11 mouse cellular contexts compared by ENCODE assay signal in the genomic region with DNA sequence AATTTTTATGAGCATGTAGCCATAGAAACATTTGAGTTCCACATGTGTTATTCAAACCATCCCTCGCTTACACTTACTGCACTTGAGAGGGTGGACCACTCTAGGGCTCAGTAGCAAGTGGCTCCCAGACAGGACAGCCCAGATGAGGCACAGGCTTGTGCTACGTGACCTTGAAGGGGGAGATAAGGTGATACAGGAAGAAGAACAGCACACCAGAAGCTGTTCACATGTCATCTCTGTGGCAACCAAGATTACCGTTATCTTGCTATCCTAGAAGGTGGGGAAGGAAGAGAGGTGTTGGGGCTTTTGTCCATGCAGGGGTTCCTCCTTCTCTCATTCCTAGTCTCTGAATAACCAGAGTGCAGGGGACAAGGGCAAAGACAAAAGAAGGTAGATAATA. TPM values are rescaled to one million over a fixed set of nuclear protein-coding genes. Genes with fewer than 3 reads are reported as not detected.
DNase-seq lines count a peak whose midpoint lies in the region; ATAC-seq and TF ChIP-seq lines count a peak whose summit lies in the region.
"Had no signal": no experiment of that assay in that cellular context is flagged by ENCODE, and none has a peak within 500 bp of the region (broad histone marks: within the 10 kb centered on the region; RNA-seq: fewer than 3 reads in every experiment).

No protein-coding gene starts in this region.

- peak overlapping the region; percentile 79 for H3K27ac ChIP-seq in forebrain, postnatal 0 days (ENCODE audit: low read depth, low read length)
- H3K27ac ChIP-seq in forebrain, embryonic 11.5 days (ENCODE audit: low read depth, low read length): no peak overlapping the region; the same call in 1 of the 2 replicates
- H3K27ac ChIP-seq in left cerebral cortex, adult 2 months: peak overlapping the region; percentile 96
- 0 out of 2 replicates have a peak overlapping the region, but pooled peaks have one; percentile 34 for H3K27ac ChIP-seq in embryonic facial prominence, embryonic 15.5 days (replicated peaks)
- peak overlapping the region; percentile 96 for H3K27ac ChIP-seq in liver, embryonic 16.5 days (ENCODE audit: low read length)
- H3K27ac ChIP-seq: kidney, postnatal 0 days had no signal

- peaks cover 14% of the 10 kb centered on the region for H3K4me1 ChIP-seq in forebrain, postnatal 0 days (ENCODE audit: insufficient read depth)
- H3K4me1 ChIP-seq in forebrain, embryonic 11.5 days (replicated peaks; ENCODE audit: control insufficient read depth, insufficient read depth, low read length): no peaks in the 10 kb centered on the region
- H3K4me1 ChIP-seq in embryonic facial prominence, embryonic 15.5 days: peaks cover 38% of the 10 kb centered on the region
- H3K4me1 ChIP-seq in liver, embryonic 16.5 days (ENCODE audit: control insufficient read depth, low read depth, low read length): peaks cover 67% of the 10 kb centered on the region

- no peak overlapping the region for H3K4me3 ChIP-seq in forebrain, postnatal 0 days (ENCODE audit: low read depth, low read length)
- H3K4me3 ChIP-seq in forebrain, embryonic 11.5 days (ENCODE audit: low read depth, low read length): no peak overlapping the region
- H3K4me3 ChIP-seq in left cerebral cortex, adult 2 months: no peak overlapping the region
- H3K4me3 ChIP-seq in embryonic facial prominence, embryonic 15.5 days (replicated peaks): no peak overlapping the region
- peak overlapping the region; percentile 5; the same call in 1 of the 2 replicates for H3K4me3 ChIP-seq in liver, embryonic 16.5 days (ENCODE audit: low read depth, low read length)

- H3K4me2 ChIP-seq in forebrain, postnatal 0 days (ENCODE audit: low read depth): no peak overlapping the region
- H3K4me2 ChIP-seq in forebrain, embryonic 11.5 days (ENCODE audit: low read depth, low read length, severe bottlenecking): no peak overlapping the region
- no peak overlapping the region for H3K4me2 ChIP-seq in embryonic facial prominence, embryonic 15.5 days (replicated peaks)
- H3K4me2 ChIP-seq in liver, embryonic 16.5 days (ENCODE audit: low read depth, low read length): peak overlapping the region; percentile 51

- no peak overlapping the region for H3K9ac ChIP-seq in forebrain, postnatal 0 days
- no peak overlapping the region for H3K9ac ChIP-seq in forebrain, embryonic 11.5 days (ENCODE audit: low read length)
- H3K9ac ChIP-seq in embryonic facial prominence, embryonic 15.5 days: no peak overlapping the region
- H3K9ac ChIP-seq in liver, embryonic 16.5 days (ENCODE audit: low read depth, low read length): peak overlapping the region; percentile 58

- no peak for DNase-seq in forebrain, postnatal 0 days
- no peak for DNase-seq in forebrain, embryonic 11.5 days (ENCODE audit: low spot score)
- no peak for DNase-seq in left cerebral cortex, adult 2 months (ENCODE audit: extremely low spot score in 1 of 2, low spot score in 2 of 2)
- DNase-seq in left cerebral cortex, postnatal 36 days (ENCODE audit: low spot score in 2 of 2): no peak
- DNase-seq in layer of hippocampus, postnatal 36 days: no peak
- DNase-seq: gastrocnemius, postnatal 10 days; left cerebral cortex, postnatal 4 days had no signal

- no peaks in the 10 kb centered on the region for H3K36me3 ChIP-seq in forebrain, postnatal 0 days (ENCODE audit: insufficient read depth)
- no peaks in the 10 kb centered on the region for H3K36me3 ChIP-seq in forebrain, embryonic 11.5 days (ENCODE audit: control insufficient read depth, insufficient read depth, low read length)
- H3K36me3 ChIP-seq in embryonic facial prominence, embryonic 15.5 days: no peaks in the 10 kb centered on the region
- H3K36me3 ChIP-seq in liver, embryonic 16.5 days (ENCODE audit: control insufficient read depth, insufficient read depth): no peaks in the 10 kb centered on the region; the same call in 1 of the 2 replicates

- TF ChIP-seq CTCF in forebrain, postnatal 0 days (IDR thresholded peaks at IDR 0.05; ENCODE audit: low read depth): no peak
- no peak for TF ChIP-seq CTCF in left cerebral cortex, adult 2 months (IDR thresholded peaks at IDR 0.05)

- no peaks in the 10 kb centered on the region for H3K9me3 ChIP-seq in forebrain, postnatal 0 days (ENCODE audit: low read length)
- H3K9me3 ChIP-seq in forebrain, embryonic 11.5 days (ENCODE audit: control insufficient read depth, low read length): no peaks in the 10 kb centered on the region
- H3K9me3 ChIP-seq in embryonic facial prominence, embryonic 15.5 days (replicated peaks): no peaks in the 10 kb centered on the region
- H3K9me3 ChIP-seq in liver, embryonic 16.5 days (replicated peaks; ENCODE audit: control insufficient read depth, low read length): no peaks in the 10 kb centered on the region

- intact Hi-C loops in left cerebral cortex, adult 2 months (cut with DNase I): loop anchor here (1.0 to 5.0 kb wide), 3 partner anchors 33 to 73 kb away; no protein-coding TSS in a partner anchor
- intact Hi-C loops in left cerebral cortex, postnatal 36 days (cut with DNase I): loop anchor here (2.0 to 5.0 kb wide), 3 partner anchors 31 to 73 kb away; no protein-coding TSS in a partner anchor

- no peaks in the 10 kb centered on the region for H3K27me3 ChIP-seq in forebrain, postnatal 0 days (ENCODE audit: insufficient read depth, low read length)
- H3K27me3 ChIP-seq in forebrain, embryonic 11.5 days (ENCODE audit: control insufficient read depth, insufficient read depth, low read length): no peaks in the 10 kb centered on the region
- no peaks in the 10 kb centered on the region for H3K27me3 ChIP-seq in embryonic facial prominence, embryonic 15.5 days
- no peaks in the 10 kb centered on the region for H3K27me3 ChIP-seq in liver, embryonic 16.5 days (ENCODE audit: control insufficient read depth, insufficient read depth, low read depth, low read length)

- ATAC-seq in forebrain, postnatal 0 days: no peak
- no peak for ATAC-seq in forebrain, embryonic 11.5 days (replicated peaks; ENCODE audit: low FRiP score)
- no peak for ATAC-seq in embryonic facial prominence, embryonic 15.5 days (ENCODE audit: insufficient number of reproducible peaks, low FRiP score, low TSS enrichment, low read depth)
- peak; percentile 93 for ATAC-seq in liver, embryonic 16.5 days (ENCODE audit: low read depth)
- no peak for ATAC-seq in activated CD4-positive, CD25-positive, alpha-beta regulatory T cell, adult 4 months

- 88% methylated on average over 3 of the region's 3 CpGs for WGBS in forebrain, postnatal 0 days
- whole genome bisulfite sequencing in forebrain, embryonic 11.5 days: 90% methylated on average over 3 of the region's 3 CpGs
- 85% methylated on average over 3 of the region's 3 CpGs for WGBS in embryonic facial prominence, embryonic 15.5 days
- WGBS in liver, embryonic 16.5 days (ENCODE audit: insufficient replicate concordance): 19% methylated on average over 3 of the region's 3 CpGs

RNA-seq across cellular contexts. Expression of gene Tbc1d7, which starts 58.5 kb away (rescaled TPM):
- total RNA-seq in forebrain, postnatal 0 days (2014; rRNA removed): 40.0 and 41.6 TPM in 2 replicates
- polyA plus RNA-seq in forebrain, postnatal 0 days (2015; fragmentation: Nextera tagmentation; extraction: Ambion mirVana): 69.0 and 84.8 TPM in 2 replicates
- 70.0 and 74.7 TPM in 2 replicates for polyA plus RNA-seq in forebrain, embryonic 11.5 days (2014; fragmentation: Nextera tagmentation; extraction: Ambion mirVana)
- total RNA-seq in left cerebral cortex, adult 2 months (2021): 10 to 100 TPM; 23.4 to 29.0 TPM
- 10 to 100 TPM; 30.7 to 32.9 TPM for total RNA-seq in left cerebral cortex, postnatal 36 days (2021)
- polyA plus RNA-seq in embryonic facial prominence, embryonic 15.5 days (2015; fragmentation: Nextera tagmentation; extraction: Ambion mirVana): 41.3 and 41.4 TPM in 2 replicates
- 10.4 TPM in 2 replicates for polyA plus RNA-seq in liver, embryonic 16.5 days (2015; fragmentation: Nextera tagmentation; extraction: Ambion mirVana)
- polyA plus RNA-seq in activated CD4-positive, CD25-positive, alpha-beta regulatory T cell, adult 4 months (2017; shearing (Covaris generic)): 10 to 100 TPM; 14.1 to 14.3 TPM
- total RNA-seq in layer of hippocampus, postnatal 36 days (2021): 10 to 100 TPM; 26.2 to 27.2 TPM
